Mouse (Mus musculus): ENCODE measurements around the gene Fgfr2.
"Not testable (repeated sequence)": the region's sequence is repeated elsewhere in the genome, so short reads cannot be mapped to it uniquely, and the experiment has no call there.

- not testable (repeated sequence) for TF ChIP-seq POLR2A (IDR thresholded peaks at IDR 0.05; ENCODE audit: low read depth, low read length); CTCF (IDR thresholded peaks at IDR 0.05; ENCODE audit: borderline replicate concordance, insufficient read depth, low read length)
Observed at GRCm38 (mm10) chr7:130531138-130531537, 2592.0 kb downstream of the Fgfr2 start.
